Mouse (Mus musculus) CD4-positive, CD25-positive, alpha-beta regulatory T cell, adult 2 months (primary cell): ENCODE measurements around the gene Sema4f.
A peak's percentile ranks its signal among the peaks of the same experiment; 100 is the strongest.

ENCODE experiments used
- DNase-seq: peaks from one replicate; pipeline ENCODE4 v3.0.0-alpha.2; 2012; ENCODE audit warnings: low read depth, low spot score

Gene Sema4f

GRCm38 (mm10) chr6:82871632-82872331 is 67.8 kb downstream of the Sema4f start:
- DNase-seq = peak; percentile 27

GRCm38 (mm10) chr6:82868476-82868875 is 71.1 kb downstream of the Sema4f start:
- no peak for DNase-seq

- no peak for DNase-seq
Measured at GRCm38 (mm10) chr6:82863380-82863874, 76.1 kb downstream of the Sema4f start.

DNA sequence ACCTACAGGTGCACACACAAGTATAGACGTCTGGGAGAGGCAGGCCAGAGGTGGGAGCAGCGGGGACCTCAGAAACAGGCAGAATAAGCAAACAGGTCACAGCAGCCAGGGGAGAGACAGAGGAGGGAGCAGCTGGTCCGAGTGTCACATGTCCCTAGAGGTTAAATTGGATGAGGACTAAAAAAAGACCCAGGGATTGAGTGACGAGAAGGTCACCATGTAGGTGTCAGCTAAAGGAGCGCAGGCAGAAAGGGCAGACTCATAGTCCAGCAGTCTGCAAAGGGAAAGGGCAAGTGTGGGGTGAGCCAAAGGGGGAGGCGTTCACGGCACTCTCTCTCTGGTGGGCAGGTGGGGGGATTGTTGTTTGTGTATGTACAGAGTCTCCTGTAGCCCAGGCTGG is 77.1 kb downstream of the Sema4f start:
- no peak for DNase-seq

DNA sequence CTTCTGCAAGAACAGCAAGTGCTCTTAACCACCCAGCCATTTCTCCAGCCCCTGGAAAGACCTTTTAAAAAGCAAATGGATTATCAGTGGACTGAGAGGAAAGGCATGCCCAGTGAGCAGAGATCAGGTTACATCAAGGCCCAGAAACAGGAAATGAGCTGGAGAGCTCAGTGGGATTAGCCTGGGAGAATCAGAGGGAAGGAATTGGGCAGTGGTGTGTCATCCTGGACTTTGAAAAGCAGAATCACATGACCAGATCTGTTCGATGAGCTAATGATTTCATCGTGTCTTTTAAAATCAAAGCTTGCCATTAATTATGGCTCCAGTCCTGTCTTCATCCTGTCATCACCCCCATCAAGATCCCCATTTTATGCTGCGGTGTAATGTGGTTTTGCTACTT is 77.5 kb downstream of the Sema4f start:
- no peak for DNase-seq
